Mouse (Mus musculus): ENCODE measurements around the gene Map6. TPM values are rescaled to one million over a fixed set of nuclear protein-coding genes. Genes with fewer than 3 reads are reported as not detected.
A peak's percentile ranks its signal among the peaks of the same experiment; 100 is the strongest.

Gene Map6
- polyA plus RNA-seq, 1 experiment from 2014 or later = 1.7 TPM

DNA sequence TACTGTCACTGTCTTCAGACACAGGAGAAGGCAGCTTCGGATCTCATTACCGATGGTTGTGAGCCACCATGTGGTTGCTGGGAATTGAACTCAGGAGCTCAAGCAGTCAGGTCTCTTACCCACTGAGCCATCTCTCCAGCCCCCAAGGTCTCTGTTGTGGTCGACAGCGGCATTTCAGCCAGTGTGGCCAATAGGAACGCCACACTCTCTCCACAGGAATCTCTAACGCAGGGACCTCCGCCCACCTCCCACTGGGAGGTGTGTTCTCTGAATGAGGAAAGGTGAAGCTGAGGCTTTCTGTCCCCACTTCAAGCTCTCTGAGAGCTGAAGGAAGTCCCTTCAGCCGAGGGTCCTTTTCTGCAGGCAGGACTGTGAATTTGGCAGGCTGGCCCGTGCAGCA lies 16.9 kb upstream of the Map6 start:
- H3K4me3 ChIP-seq (replicated peaks; ENCODE audit: low read depth, low read length) = no peak overlapping the region
- H3K4me2 ChIP-seq (ENCODE audit: low read length) = no peak overlapping the region
- no peaks in the 10 kb centered on the region for H3K36me3 ChIP-seq (ENCODE audit: insufficient read depth, low read length)
- H3K27me3 ChIP-seq (ENCODE audit: insufficient read depth, low read length) = 0 out of 2 replicates have a peak, but pooled peaks cover 7% of the 10 kb centered on the region
- DNase-seq (ENCODE audit: low spot score) (no peak), ATAC-seq (replicated peaks; ENCODE audit: low FRiP score, low read depth) (no peak)
- WGBS = 48% methylated on average over 9 of the region's 9 CpGs
- no peaks in the 10 kb centered on the region for H3K9me3 ChIP-seq (replicated peaks; ENCODE audit: low read length)
- no peak for TF ChIP-seq CTCF (IDR thresholded peaks at IDR 0.05; ENCODE audit: low read depth)
- H3K4me1 ChIP-seq (replicated peaks; ENCODE audit: insufficient read depth, low read length) = no peaks in the 10 kb centered on the region
- no peak overlapping the region for H3K9ac ChIP-seq (ENCODE audit: low read depth, low read length)
- H3K27ac ChIP-seq = no peak overlapping the region

DNA sequence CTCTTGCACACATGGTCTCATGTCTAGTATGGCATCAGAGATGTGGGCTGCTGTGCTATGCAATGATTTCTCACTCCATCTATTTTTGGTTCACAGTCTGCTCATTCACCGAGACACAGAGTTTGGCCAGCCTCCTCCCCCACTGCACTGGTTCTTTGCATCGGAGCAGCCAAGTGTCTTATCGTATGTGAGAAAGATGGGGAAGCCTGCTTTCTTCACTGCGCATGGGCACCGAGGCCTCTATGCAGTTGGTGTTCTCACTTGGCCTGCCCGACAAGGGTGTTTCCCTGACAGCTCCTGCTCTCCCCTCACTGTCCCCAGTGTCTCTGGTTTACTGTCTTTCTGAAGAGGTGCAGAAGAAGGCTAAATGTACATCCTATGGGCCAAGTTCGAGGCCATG lies 12.2 kb upstream of the Map6 start:
- no peak overlapping the region for H3K9ac ChIP-seq (ENCODE audit: low read depth, low read length)
- no peak for TF ChIP-seq CTCF (IDR thresholded peaks at IDR 0.05; ENCODE audit: low read depth)
- no peaks in the 10 kb centered on the region for H3K36me3 ChIP-seq (ENCODE audit: insufficient read depth, low read length)
- 76% methylated on average over 7 of the region's 7 CpGs for WGBS
- ATAC-seq (replicated peaks; ENCODE audit: low FRiP score, low read depth) = no peak
- H3K9me3 ChIP-seq (replicated peaks; ENCODE audit: low read length) = no peaks in the 10 kb centered on the region
- no peak for DNase-seq (ENCODE audit: low spot score)
- no peaks in the 10 kb centered on the region for H3K27me3 ChIP-seq (ENCODE audit: insufficient read depth, low read length)
- H3K4me3 ChIP-seq (replicated peaks; ENCODE audit: low read depth, low read length) = no peak overlapping the region
- H3K4me2 ChIP-seq (ENCODE audit: low read length) = no peak overlapping the region
- H3K27ac ChIP-seq = no peak overlapping the region
- H3K4me1 ChIP-seq (replicated peaks; ENCODE audit: insufficient read depth, low read length) = no peaks in the 10 kb centered on the region

DNA sequence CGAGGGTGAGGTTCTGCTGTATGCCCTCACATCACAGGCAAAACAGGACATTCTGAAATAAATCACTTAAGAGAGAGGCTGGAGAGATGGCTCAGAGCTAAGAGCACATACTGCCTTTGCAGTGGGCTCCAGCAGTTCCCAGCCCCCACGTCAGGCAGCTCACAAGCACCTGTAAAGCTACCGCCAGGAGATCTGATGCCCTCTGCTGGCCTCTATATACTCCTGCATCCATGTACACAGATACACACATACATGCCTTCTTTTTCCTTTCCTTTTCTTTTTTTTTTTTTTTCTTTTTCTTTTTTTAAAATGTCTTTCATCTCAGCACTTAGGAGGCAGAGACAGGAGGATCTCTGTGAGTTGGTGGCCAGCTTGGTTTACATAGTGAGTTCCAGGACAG lies 5.3 kb upstream of the Map6 start:
- Histone ChIP-seq H3K4me3 (replicated peaks; ENCODE audit: low read depth, low read length) (no peak overlapping the region), H3K9ac (ENCODE audit: low read depth, low read length) (no peak overlapping the region), H3K27me3 (ENCODE audit: insufficient read depth, low read length) (peaks cover 14% of the 10 kb centered on the region), H3K9me3 (replicated peaks; ENCODE audit: low read length) (no peaks in the 10 kb centered on the region), H3K4me2 (ENCODE audit: low read length) (no peak overlapping the region), H3K27ac (no peak overlapping the region), H3K4me1 (replicated peaks; ENCODE audit: insufficient read depth, low read length) (no peaks in the 10 kb centered on the region), H3K36me3 (ENCODE audit: insufficient read depth, low read length) (no peaks in the 10 kb centered on the region)
- WGBS = 52% methylated on average over 3 of the region's 3 CpGs
- DNase-seq (ENCODE audit: low spot score) (no peak), ATAC-seq (replicated peaks; ENCODE audit: low FRiP score, low read depth) (no peak)
- peak; percentile 38; the same call in 1 of the 2 replicates for TF ChIP-seq CTCF (IDR thresholded peaks at IDR 0.05; ENCODE audit: low read depth)

DNA sequence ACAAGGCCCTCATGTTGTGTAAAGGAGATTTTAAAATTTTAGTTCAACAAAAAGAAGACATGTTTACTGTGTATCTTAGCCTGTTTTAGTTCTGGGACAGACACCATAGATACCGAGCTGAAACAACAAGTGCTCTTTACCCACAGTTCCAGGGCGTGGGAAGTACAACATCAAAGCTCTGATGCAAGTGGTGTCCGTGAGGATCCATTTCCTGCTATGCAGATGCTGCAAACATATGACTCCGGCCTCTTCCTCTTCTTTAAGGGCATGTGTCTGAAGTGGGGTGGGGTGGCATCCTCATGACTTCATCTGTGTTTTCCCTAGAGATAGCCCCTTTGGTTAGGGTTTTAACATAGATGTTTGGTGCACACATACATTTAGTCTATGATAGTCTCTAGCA lies 3.7 kb upstream of the Map6 start:
- no peak for TF ChIP-seq CTCF (IDR thresholded peaks at IDR 0.05; ENCODE audit: low read depth)
- Histone ChIP-seq H3K36me3 (ENCODE audit: insufficient read depth, low read length) (no peaks in the 10 kb centered on the region), H3K27me3 (ENCODE audit: insufficient read depth, low read length) (peaks cover 29% of the 10 kb centered on the region), H3K27ac (no peak overlapping the region), H3K9me3 (replicated peaks; ENCODE audit: low read length) (no peaks in the 10 kb centered on the region), H3K4me2 (ENCODE audit: low read length) (no peak overlapping the region), H3K4me1 (replicated peaks; ENCODE audit: insufficient read depth, low read length) (peaks cover 11% of the 10 kb centered on the region), H3K4me3 (replicated peaks; ENCODE audit: low read depth, low read length) (no peak overlapping the region), H3K9ac (ENCODE audit: low read depth, low read length) (no peak overlapping the region)
- ATAC-seq (replicated peaks; ENCODE audit: low FRiP score, low read depth) = no peak
- DNase-seq (ENCODE audit: low spot score) = no peak
- WGBS = 45% methylated on average over 4 of the region's 4 CpGs

DNA sequence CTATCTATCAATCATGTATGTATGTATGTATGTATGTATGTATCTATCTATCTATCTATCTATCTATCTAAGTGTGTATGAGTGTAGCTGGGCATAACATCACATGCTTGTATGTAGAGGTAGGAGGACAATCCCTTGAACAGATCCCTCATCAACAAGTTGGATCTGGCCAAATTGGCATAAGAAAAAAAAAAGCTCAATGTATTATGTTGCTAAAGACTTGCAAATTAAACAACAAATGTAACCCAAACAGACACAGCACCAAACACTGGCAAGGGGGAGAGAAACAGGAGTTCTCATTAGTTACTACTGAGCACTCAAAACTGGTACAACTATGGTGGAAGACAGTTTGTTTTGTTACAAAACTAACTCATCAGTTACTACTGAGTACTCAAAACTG lies 2.6 kb upstream of the Map6 start:
- DNase-seq (ENCODE audit: low spot score) (no peak), ATAC-seq (replicated peaks; ENCODE audit: low FRiP score, low read depth) (no peak)
- no peak overlapping the region for H3K4me3 ChIP-seq (replicated peaks; ENCODE audit: low read depth, low read length)
- H3K4me1 ChIP-seq (replicated peaks; ENCODE audit: insufficient read depth, low read length) = peaks cover 18% of the 10 kb centered on the region
- no peaks in the 10 kb centered on the region for H3K9me3 ChIP-seq (replicated peaks; ENCODE audit: low read length)
- H3K4me2 ChIP-seq (ENCODE audit: low read length) = no peak overlapping the region
- H3K27me3 ChIP-seq (ENCODE audit: insufficient read depth, low read length) = peaks cover 39% of the 10 kb centered on the region
- no peak for TF ChIP-seq CTCF (IDR thresholded peaks at IDR 0.05; ENCODE audit: low read depth)
- H3K27ac ChIP-seq = no peak overlapping the region
- H3K9ac ChIP-seq (ENCODE audit: low read depth, low read length) = no peak overlapping the region
- no peaks in the 10 kb centered on the region for H3K36me3 ChIP-seq (ENCODE audit: insufficient read depth, low read length)

DNA sequence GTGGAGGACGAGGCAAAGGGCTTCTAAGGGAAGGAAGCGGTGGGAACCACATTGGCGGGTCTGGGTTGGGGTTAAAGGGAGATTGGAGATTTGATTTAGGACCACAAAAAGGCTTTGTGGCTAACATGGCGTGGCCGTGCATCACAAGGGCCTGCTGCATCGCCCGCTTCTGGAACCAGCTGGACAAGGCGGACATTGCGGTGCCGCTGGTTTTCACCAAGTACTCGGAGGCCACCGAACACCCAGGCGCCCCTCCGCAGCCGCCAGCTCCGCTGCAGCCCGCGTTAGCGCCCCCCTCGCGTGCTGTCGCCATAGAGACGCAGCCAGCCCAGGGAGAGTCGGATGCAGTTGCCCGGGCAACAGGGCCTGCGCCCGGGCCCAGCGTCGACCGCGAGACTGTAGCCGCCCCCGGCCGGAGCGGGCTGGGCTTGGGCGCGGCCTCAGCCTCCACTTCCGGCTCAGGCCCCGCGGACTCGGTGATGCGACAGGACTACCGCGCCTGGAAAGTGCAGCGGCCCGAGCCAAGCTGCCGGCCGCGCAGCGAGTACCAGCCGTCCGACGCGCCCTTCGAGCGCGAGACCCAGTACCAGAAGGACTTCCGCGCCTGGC lies 754 bp downstream of the Map6 start:
- ATAC-seq (replicated peaks; ENCODE audit: low FRiP score, low read depth) (peak; percentile 76), DNase-seq (ENCODE audit: low spot score) (peak; percentile 62)
- no peaks in the 10 kb centered on the region for H3K9me3 ChIP-seq (replicated peaks; ENCODE audit: low read length)
- no peak for TF ChIP-seq CTCF (IDR thresholded peaks at IDR 0.05; ENCODE audit: low read depth)
- H3K36me3 ChIP-seq (ENCODE audit: insufficient read depth, low read length) = no peaks in the 10 kb centered on the region
- no peak overlapping the region for H3K27ac ChIP-seq
- WGBS = under 1% methylated on average over 57 of the region's 59 CpGs
- H3K4me1 ChIP-seq (replicated peaks; ENCODE audit: insufficient read depth, low read length) = peaks cover 18% of the 10 kb centered on the region
- 0 out of 2 replicates have a peak overlapping the region, but pooled peaks have one; percentile 0 for H3K9ac ChIP-seq (ENCODE audit: low read depth, low read length)
- H3K27me3 ChIP-seq (ENCODE audit: insufficient read depth, low read length) = peaks cover 47% of the 10 kb centered on the region
- H3K4me2 ChIP-seq (ENCODE audit: low read length) = peak overlapping the region; percentile 63
- peak overlapping the region; percentile 38 for H3K4me3 ChIP-seq (replicated peaks; ENCODE audit: low read depth, low read length)

DNA sequence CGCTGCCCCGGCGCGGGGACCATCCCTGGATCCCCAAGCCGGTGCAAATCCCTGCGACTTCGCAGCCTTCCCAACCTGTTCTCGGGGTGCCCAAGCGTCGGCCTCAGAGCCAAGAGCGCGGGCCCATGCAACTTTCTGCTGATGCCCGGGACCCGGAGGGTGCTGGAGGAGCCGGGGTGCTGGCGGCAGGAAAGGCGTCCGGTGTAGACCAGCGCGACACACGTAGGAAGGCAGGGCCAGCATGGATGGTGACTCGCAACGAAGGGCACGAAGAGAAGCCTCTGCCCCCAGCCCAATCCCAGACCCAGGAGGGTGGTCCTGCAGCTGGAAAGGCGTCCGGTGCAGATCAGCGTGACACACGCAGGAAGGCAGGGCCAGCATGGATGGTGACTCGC lies 1.3 kb downstream of the Map6 start:
- H3K9me3 ChIP-seq (replicated peaks; ENCODE audit: low read length) = no peaks in the 10 kb centered on the region
- H3K4me3 ChIP-seq (replicated peaks; ENCODE audit: low read depth, low read length) = peak overlapping the region; percentile 38
- no peak overlapping the region for H3K27ac ChIP-seq
- peaks cover 18% of the 10 kb centered on the region for H3K4me1 ChIP-seq (replicated peaks; ENCODE audit: insufficient read depth, low read length)
- peaks cover 47% of the 10 kb centered on the region for H3K27me3 ChIP-seq (ENCODE audit: insufficient read depth, low read length)
- WGBS = 1% methylated on average over 29 of the region's 29 CpGs
- no peak for TF ChIP-seq CTCF (IDR thresholded peaks at IDR 0.05; ENCODE audit: low read depth)
- DNase-seq (ENCODE audit: low spot score) = no peak
- 0 out of 2 replicates have a peak overlapping the region, but pooled peaks have one; percentile 0 for H3K9ac ChIP-seq (ENCODE audit: low read depth, low read length)
- ATAC-seq (replicated peaks; ENCODE audit: low FRiP score, low read depth) = peak; percentile 26
- no peaks in the 10 kb centered on the region for H3K36me3 ChIP-seq (ENCODE audit: insufficient read depth, low read length)
- H3K4me2 ChIP-seq (ENCODE audit: low read length) = peak overlapping the region; percentile 63
